Mouse (Mus musculus) lung, postnatal 10 days (tissue): Measurements from ENCODE around the gene D430041D05Rik.
"Not testable (repeated sequence)": the region's sequence is repeated elsewhere in the genome, so short reads cannot be mapped to it uniquely, and the experiment has no call there.

ENCODE experiments used
- DNase-seq: peaks from one replicate; pipeline ENCODE4 v3.0.0; 2021

The D430041D05Rik gene

GRCm38 (mm10) chr2:104144004-104144403 is 266.8 kb downstream of the D430041D05Rik start:
- no peak for DNase-seq

- no peak for DNase-seq
These were observed 268.7 kb downstream of the D430041D05Rik start for GRCm38 (mm10) chr2:104142140-104142539.

GRCm38 (mm10) chr2:104135920-104136319 is 274.9 kb downstream of the D430041D05Rik start:
- DNase-seq, result no peak

GRCm38 (mm10) chr2:104134150-104135056 is 276.4 kb downstream of the D430041D05Rik start:
- peak; percentile 78 for DNase-seq

- DNase-seq, result peak; percentile 21
These were observed 277.6 kb downstream of the D430041D05Rik start for GRCm38 (mm10) chr2:104133042-104133810.

GRCm38 (mm10) chr2:104132266-104132859 is 278.4 kb downstream of the D430041D05Rik start:
- DNase-seq, result no peak

- DNase-seq, result peak; percentile 54
These were observed 279.8 kb downstream of the D430041D05Rik start for GRCm38 (mm10) chr2:104130969-104131368.

- peak; percentile 44 for DNase-seq
These were observed 280.6 kb downstream of the D430041D05Rik start for GRCm38 (mm10) chr2:104130165-104130564.

GRCm38 (mm10) chr2:104128803-104129531 is 281.8 kb downstream of the D430041D05Rik start:
- DNase-seq, result peak; percentile 51

- no peak for DNase-seq
These were observed 286.7 kb downstream of the D430041D05Rik start for GRCm38 (mm10) chr2:104124071-104124470.

GRCm38 (mm10) chr2:104123540-104123939 is 287.3 kb downstream of the D430041D05Rik start:
- DNase-seq, result no peak

- peak; percentile 93 for DNase-seq
These were observed 288.1 kb downstream of the D430041D05Rik start, which contains the start of gene A930018P22Rik for GRCm38 (mm10) chr2:104122505-104123378. Gene A930018P22Rik (plus strand): TSS chr2:104122769.

- DNase-seq, result no peak
These were observed 288.9 kb downstream of the D430041D05Rik start for GRCm38 (mm10) chr2:104121681-104122504.

GRCm38 (mm10) chr2:104120312-104120711 is 290.5 kb downstream of the D430041D05Rik start:
- DNase-seq, result no peak

GRCm38 (mm10) chr2:104119097-104119496 is 291.7 kb downstream of the D430041D05Rik start:
- DNase-seq, result no peak

- DNase-seq, result not testable (repeated sequence)
These were observed 293.6 kb downstream of the D430041D05Rik start for GRCm38 (mm10) chr2:104117173-104117572.

GRCm38 (mm10) chr2:104114898-104115297 is 295.9 kb downstream of the D430041D05Rik start:
- no peak for DNase-seq

GRCm38 (mm10) chr2:104113563-104113962 is 297.2 kb downstream of the D430041D05Rik start:
- DNase-seq, result not testable (repeated sequence)

- not testable (repeated sequence) for DNase-seq
These were observed 299.5 kb downstream of the D430041D05Rik start for GRCm38 (mm10) chr2:104111170-104111797.

GRCm38 (mm10) chr2:104110031-104110430 is 300.8 kb downstream of the D430041D05Rik start:
- DNase-seq, result no peak
